Mouse (Mus musculus) A20 (cell line): ENCODE data around the gene Gm37240.

Experiments used
- DNase-seq: peaks from one replicate; pipeline ENCODE4 v3.0.0-alpha.2; 2011; ENCODE audit warnings: low read depth, low spot score

The Gm37240 gene

DNA sequence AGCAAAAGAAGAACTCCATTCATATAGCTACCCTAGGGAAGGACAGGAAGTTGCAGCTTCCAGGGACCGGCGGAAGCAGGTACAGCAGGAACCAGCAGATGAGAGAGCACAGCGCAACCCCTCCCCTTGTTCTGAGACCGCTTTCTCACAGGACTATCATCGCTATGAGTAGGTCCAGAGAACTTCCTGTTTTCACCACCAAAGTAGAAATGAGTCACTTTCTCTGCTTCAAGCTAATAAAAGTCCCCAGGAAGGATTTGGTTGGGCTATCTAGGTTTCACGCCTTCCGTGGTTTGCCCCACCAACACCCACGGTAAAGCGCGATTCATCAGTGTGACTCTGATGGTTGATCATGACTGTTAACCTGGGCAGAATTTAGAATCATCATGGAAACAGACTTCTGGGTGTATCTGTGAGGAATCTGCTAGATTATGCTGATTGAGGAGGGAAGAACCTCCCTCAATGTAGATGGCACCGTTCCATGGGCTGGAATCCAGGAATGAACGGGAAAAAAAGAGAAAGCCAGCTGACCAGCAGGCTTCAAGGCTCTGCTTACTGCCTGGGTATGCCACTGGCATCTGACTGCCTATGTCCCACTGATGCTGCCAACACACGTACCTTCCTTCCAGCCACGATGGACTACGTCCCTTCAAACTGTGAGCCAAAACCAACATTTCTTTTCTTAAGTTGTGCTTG, 1172.1 kb downstream of the Gm37240 start:
- DNase-seq, result peak; percentile 85

DNA sequence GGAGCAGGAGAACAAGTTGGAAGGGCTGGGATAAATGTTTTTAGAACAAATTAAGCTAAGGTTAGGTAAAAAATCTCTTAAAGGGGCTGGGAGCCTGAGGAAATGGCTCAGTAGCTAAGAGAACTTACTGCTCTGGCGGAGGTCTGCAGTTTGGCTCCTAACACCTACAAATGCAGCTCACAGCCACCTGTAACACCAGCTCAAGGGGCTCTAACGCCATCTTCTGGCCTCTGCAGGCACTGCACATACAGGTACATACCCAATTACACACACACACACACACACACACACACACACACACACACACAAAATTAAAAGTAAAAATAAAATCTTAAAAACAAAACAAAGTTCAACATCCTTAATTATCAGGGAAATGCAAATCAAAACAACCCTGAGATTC, 1174.4 kb downstream of the Gm37240 start:
- no peak for DNase-seq

DNA sequence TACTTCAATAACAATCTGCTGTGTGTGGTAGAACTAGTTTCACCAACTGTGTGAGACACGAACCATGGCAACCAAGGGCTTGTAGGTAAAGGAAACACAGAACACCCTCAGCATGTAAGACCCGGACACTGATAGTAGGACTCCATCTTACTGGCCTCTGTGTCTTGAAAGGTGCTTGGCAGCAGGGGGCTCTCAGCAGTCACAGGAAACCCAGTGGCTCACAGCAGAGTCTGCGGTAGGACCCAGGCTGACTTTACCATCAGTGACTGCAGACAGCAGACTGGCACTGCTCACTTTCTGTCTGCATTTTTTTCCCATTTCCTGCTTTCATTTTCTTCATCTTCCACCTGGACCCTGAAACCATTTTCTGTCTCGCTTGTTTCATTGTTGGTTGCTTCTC, 1176.6 kb downstream of the Gm37240 start:
- peak; percentile 42 for DNase-seq

DNA sequence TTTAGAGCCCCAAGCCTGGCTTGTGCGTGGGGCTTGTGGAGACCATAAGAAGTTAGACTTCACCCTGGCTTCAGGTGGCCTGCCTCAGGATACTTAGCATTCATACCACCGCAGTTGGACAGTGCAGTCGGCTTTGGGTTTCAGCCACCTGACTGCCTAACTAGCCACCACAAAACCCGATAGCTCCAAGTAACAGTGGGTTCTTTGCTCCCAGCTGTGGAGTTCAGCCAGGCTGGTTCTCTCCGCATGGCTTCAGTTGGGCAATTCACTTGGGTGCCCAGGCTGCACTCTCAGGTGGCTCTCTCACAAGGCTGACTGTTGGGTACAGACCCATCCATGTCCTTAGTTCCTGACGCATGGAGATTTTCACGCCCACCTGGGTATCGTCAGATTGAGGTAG, 1177.4 kb downstream of the Gm37240 start:
- DNase-seq, result no peak

DNA sequence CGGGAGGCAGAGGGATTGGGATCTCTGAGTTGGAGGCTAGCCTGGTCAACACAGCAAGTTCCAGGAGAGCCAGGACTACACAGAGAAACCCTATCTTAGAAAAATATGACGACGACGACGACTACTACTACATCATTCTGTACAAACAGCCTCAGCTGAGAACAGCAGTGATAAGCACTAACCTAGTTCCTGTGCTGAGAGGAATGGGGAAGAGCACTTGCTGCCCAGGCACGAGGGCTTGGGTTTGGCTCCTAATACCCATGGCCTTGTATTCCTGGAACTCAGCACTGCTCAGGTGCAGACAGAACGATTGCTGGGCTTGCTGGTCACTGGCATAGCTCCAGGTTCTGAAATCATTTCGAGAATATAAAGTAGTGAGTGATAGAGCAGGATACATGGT, 1178.2 kb downstream of the Gm37240 start:
- no peak for DNase-seq

DNA sequence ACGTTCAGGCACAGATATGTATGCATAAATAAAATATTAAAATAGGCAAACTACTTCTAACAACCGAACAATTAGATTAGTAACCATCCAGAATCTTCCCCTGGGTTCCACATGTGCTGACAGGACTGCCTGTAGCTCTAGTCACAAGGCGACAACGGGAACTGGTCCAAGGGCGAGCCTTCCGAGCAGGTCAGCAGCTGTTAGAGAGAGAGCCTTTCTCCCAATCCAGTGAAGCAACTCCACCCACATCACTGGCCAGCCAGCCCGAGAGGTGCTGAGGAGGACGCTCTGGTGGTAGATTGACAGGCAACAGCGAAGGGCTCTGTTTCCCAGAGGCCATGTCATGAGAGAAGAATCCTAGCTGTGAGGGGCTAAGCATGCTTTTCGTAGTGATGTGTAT, 1178.8 kb downstream of the Gm37240 start:
- no peak for DNase-seq

DNA sequence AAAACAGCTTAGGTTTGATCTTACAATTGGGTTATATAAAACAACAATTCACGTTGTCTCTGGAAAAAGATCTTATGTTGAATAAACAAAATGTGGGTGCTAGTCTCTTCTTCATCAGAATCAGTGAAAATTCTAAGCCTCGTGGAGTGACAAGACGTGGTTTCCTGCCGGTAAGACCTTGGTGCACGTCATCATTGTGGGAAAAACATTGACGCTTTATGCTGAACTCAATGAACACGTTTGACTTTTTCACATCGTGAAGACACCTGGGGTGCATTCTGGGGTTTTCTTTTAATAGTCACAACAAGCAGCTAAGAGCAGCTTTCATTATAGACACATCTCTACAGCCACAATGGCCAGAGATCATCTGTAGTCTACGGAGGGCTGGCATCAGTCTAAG, 1182.1 kb downstream of the Gm37240 start:
- DNase-seq, result no peak

DNA sequence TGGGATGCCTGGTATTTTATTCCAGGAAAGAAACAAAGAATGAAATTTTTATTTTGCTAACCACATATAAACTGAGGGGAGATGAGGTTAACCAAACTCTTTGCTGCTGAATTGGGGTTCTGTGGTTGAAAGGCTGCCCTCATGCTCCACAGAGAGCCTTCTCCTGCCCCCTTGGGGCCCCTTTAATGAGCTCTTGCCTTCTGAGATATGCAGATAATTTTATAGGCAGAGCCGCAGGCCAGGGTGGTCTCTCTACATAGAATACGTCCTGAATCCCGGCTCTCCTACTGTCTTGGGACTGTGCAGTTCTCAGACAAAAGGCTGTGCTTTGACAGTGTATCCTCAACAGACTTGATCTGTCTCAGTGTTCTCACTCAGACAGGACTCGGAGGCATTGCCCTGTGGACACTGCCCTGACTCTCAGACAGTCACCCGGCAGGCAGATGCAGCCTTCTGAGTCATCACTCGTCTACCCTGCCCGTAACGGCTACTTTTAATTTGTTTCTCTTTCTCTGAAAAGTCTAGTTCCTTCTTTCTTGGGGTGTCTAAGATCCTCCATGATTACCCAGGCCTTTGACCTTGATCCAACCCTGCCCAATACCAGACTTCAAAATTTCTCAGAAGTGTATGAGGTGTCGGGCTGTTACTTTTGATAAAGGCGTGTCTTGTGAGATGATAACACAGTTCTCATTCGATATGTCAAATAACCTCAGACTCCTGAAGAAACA, 1184.1 kb downstream of the Gm37240 start:
- no peak for DNase-seq

DNA sequence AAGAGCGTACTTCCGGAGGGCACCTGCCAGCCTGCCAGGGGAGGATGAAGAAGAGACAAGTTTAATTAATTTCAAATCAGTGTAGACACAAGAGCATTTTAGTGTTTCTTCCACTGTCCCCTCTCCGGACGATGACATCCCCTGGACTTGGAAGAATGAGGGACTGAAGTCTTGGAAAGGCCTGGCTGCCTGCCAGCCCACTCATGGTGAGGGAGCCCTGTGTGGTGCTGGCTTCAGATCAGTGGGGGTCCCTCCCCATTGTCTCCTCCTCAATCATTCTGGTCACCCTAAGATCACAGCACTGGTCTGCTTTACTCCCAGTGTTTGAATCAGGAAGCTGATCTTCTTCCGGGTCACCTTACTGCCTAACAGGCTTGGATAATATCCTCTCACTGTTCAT, 1185.4 kb downstream of the Gm37240 start:
- no peak for DNase-seq

DNA sequence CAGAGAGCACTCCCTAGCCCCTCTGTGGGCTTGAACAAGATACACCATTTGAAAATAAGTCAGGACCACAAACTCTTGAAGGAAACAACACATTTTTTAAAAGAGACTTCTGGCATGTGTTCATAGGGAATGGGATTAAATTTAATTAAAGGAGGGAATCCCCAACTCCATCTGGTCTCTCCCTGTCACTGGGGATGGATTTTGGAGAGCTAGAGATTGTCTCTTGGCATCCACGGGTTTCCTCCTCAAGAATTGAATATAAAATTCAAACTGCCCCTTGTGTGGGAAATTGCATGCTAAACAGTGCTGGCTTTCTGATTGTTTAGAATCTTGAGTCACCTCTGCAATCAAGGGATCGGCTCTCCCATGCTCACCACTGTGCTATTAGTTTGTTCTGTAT, 1185.8 kb downstream of the Gm37240 start:
- no peak for DNase-seq

DNA sequence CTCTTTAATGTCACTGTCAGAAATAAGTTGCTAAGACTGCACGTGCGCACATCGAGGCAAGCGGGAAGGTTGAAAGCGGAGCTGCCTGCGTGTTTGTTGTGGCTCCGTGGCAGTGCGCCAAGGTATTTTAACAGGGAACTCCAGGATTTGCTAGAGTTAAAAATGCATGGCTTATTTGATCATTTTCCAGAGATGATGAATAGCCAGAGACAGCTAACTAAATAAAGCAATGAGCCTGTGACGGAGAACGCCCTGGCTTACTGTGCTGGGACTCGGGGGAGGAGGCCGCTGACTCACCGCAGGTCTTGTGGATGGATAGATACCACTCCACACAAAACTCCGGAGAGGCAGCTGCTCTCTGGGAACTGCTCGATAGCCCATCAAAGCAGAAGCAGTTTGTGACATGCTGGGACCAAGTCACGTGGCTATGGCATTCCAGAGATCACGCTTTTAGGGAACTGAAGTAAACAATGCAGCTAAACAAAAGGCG, 1190.8 kb downstream of the Gm37240 start:
- DNase-seq, result no peak

DNA sequence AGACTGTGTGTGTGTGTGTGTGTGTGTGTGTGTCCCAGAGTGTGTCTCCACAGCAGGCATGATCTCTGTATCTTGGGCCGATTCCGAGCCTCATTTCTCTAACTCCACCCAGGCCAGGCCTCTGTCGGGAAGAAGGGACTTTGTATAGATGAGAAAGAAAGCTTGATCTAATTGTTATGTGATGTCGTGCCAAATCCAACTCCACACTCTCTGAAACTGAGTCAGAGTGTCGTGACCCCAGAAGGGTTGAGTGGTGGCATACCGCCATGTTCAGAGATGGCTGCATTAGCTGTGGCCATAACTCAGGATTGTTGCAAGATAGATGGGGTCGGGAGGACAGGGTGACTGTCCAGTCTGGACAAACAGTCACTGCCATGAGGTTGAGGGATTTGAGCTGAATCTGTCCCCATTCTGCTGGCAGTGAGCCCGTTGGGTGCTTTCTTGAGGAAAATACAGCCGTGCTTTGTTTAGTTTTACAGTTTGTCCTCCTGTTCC, 1191.4 kb downstream of the Gm37240 start:
- DNase-seq, result no peak

DNA sequence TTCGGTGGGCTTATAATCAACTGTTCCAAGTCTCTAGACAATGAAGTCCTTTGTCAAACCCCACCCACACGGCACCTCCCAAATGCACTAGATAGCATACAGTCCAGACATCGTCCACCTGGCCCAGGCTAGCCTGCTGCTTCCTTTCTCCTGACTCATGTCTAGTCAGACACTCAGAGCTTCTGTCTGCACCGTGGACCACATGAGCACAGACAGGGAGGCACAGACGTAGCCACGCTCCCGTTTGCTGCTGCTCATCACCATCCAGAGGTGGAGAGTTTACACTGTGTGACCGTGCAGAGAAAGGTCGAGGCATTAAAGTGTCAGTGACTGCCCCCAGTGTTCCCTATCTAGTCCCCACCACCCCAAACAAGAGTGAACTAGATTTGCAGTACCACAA, 1191.9 kb downstream of the Gm37240 start:
- DNase-seq, result no peak

DNA sequence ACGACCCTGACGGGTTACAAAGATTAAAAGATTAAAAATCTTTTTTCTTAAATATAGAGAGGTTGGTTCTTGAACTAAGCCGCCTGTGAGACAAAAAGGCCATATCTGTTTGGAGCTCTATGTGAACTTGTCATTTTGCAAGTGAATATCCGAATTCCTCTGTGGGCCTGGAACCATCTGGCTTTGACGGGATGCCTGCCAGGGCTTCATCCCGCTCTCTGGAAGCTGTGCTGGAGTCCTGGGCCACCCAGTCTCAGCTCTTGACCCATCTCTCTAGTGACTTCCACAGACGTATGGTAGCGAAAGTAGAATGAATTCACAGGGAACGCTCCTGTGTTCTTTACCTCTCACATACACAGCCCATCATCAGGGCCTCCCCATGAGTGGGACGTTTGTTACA, 1193.4 kb downstream of the Gm37240 start:
- no peak for DNase-seq

DNA sequence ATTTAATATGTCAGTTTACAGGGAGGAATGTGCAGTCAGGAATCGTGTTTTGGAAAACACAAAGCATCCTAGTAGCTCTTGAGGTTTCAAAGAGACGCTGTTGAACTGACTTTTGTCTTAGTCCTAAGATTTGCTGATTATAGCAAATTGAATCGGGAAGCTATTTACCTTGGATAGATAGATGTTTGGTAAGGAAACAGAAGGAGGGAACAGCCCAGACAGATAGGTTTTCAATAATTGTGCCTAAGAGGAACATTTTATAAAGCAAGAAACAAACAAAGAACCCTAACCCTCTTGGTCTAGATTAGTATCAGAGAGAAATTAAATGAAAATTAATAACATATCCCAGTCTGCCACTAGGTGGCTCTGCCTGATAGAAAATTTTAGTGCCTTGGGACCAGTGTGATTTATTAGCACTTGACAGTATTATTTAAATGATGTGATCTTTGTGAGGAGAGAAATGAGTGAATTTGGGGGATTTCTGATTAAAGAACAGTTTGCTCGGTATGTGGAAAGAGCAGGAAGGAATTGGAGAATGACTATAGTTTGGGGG, 1194.6 kb downstream of the Gm37240 start:
- DNase-seq, result peak; percentile 67

DNA sequence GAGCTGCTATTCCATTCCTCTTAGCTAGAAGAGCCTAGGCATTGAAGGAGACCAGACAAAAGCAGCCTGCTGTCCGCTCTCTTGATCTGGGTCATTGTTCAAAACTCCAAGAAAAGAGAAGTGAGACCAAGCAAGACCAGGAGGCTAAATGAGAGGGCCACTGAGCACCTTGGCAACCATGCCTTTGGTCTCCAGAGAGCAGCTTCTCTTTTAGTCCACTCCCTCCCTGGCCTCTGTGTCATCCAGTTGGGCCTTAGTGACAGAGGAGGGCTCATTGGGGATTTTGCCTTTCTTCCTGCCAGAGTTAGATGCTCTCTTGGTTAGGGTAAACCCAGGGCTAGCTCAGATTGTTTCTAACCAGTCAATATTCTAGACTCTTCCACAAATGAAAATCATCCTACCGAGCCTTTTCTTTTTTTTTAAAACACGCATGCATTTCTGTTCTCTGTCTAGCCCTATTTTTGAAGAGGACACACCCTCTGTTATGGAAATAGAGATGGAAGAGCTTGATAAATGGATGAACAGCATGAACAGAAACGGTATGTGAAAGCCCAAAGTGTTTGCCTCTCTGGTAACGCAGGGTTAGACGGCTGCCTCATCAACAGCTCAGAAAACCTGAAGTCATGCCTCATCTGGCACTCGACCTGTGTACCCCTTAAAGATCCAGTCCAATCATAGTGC, 1197.1 kb downstream of the Gm37240 start:
- peak; percentile 72 for DNase-seq

DNA sequence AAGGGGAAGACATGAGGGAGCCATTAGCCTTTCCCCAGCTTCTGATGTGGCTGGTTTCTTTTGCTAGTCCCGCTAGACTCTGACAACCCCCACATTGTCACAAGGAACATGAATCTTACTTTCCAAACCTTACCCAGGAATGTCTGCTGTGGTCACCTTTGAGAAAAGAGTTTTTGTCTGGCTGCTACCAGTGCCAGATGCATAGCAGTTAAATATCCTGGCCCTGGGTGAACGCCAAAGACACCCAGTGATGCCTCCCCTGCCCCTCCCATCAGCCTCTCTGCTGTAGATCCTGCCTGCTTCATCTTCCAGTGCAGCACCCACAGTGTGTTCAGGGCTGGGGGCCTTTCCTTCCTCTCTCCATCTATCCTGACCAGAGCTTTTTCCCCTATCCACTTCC, 1197.7 kb downstream of the Gm37240 start:
- DNase-seq, result no peak

DNA sequence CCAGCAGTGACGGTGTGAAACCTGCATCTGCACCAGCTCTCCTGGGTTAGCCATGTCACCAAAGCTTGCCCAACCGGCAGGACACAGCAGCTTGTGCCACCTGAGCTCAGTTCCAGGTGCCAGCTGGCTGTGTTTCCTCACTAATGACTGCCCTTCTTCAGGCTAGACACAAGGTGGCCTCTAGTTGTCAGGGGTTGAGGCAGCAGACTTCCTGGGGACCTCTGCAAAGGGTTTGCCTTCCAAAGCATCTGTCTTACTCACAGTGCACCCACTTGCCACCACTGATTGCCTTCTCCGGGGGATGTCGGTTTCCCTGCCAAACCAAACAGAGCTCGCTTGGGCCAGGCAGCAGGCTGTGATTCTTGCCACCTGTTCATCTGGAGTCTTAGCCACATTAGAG, 1199.1 kb downstream of the Gm37240 start:
- DNase-seq, result peak; percentile 44

DNA sequence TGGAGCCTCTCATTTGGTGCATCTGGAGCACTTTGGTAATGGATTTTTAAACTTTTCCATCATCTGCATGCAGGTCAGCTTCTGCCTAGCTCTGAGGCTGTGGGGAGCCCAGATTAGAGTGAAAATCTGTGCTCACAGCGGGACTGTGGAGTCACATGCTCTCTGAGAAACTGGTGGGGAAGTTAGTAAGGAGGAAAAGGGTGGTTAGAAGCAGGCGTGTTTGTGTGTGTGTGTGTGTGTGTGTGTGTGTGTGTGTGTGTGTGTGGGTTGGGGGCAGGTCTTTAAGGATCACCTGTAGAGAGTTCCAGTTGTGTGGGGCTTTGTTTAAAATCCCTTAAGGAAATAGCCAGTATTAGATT, 1199.9 kb downstream of the Gm37240 start:
- DNase-seq, result no peak

DNA sequence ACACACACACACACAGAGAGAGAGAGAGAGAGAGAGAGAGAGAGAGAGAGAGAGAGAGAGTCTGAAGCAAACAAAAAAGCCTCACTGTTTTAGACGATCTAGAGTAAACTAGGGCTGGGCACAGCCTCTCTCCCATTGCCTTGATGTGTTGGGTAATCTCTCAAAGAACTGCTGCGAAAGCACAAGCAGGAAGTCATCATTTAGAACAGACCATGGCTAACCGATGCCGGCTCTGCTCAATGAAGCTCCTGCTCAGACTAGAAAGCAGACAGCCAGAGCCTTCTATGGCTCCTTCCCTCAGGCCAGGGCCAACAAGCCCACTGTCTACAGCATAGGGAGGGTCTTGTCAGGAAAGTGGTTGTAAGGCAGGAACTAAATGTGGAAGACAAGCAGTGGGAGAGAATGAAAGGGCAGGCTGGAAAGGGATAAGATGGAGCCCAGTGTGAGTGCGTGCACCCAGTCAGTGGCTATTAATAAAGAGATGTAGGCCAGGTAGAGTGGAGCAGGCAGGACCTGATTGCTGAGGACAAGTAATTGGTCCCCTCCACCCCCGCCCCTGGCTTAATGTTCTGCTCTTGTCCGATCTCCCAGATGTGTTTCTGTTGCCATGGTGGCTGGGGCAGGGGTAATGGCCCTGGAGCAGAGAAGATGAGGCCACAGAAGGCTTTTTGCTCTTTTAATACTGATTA, 1200.4 kb downstream of the Gm37240 start:
- DNase-seq, result no peak

DNA sequence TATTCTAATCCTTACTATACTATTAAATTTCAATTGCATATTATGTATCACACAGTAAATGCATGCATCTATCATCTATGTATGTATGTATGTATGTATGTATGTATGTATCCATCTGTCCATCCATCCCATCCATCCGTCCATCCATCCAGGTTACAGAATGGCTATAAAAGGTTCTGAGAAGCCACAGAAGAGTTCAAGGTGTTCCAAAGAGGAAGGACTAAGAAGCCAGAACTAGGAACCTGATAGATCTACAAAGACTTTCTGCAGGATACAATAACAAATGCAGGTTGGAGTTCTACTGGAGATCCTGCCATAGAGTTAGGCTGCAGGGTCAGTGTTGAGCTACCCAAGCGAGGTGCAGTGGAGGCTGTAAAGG, 1201.0 kb downstream of the Gm37240 start:
- no peak for DNase-seq
